Mouse (Mus musculus): Measurements from ENCODE around the gene F11. TPM values are rescaled to one million over a fixed set of nuclear protein-coding genes. Genes with fewer than 3 reads are reported as not detected.

F11 gene
- polyA plus RNA-seq, 1 experiment: not detected

DNA sequence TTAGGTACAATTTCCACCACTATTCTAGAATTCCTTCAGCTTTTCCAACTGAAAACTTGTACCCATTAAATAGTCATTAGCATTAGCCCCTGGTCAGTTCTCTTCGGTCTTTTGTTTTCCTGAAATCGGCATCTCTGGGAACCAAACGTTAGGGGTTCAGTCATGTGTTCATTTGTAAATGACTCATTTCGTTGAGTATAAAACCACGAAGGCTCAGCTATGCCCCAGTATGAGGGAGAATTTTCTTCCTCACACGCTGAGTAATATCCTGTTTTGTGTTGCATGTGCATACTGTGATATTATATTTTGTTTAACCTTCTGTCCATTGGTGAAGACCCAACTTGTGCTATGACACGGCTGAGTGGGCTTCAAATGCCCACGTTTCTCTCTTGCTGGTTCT lies 3.4 kb downstream of the F11 start:
- H3K27me3 ChIP-seq (ENCODE audit: control insufficient read depth, insufficient read depth, low read length, poor library complexity, severe bottlenecking): no peaks in the 10 kb centered on the region; the same call in 1 of the 2 replicates
- TF ChIP-seq POLR2A (IDR thresholded peaks at IDR 0.05; ENCODE audit: insufficient read depth, low read length): no peak
- no peak for TF ChIP-seq CTCF (IDR thresholded peaks at IDR 0.05; ENCODE audit: low read depth, low read length)
- TF ChIP-seq EP300 (IDR thresholded peaks at IDR 0.05; ENCODE audit: insufficient read depth, low read depth, low read length): no peak

DNA sequence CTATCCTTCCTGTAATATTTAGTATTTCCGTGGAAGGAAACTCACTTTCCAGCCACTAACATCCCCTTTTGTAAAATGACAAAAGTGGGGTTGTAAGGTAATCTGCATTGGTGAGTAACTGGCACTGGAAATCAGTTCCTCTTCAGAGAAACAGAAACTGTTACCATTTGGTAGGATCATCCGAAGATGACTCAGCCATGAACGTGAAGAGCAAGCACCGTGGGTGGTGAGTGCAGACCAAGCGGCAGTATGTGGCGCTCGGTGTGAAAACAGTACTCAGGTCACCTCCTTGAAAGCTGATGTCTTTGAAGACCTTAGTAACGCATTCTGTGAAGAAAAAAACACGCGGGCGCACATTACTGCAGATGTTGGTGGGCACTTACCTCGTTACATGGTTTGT lies 6.8 kb downstream of the F11 start:
- Histone ChIP-seq H3K27ac (ENCODE audit: insufficient read depth, low read length) (no peak overlapping the region), H3K27me3 (ENCODE audit: control insufficient read depth, insufficient read depth, low read length, poor library complexity, severe bottlenecking) (no peaks in the 10 kb centered on the region; the same call in 1 of the 2 replicates), H3K4me3 (ENCODE audit: low read depth, low read length) (no peak overlapping the region), H3K9ac (ENCODE audit: low read depth, poor library complexity, severe bottlenecking) (no peak overlapping the region), H3K9me3 (replicated peaks; ENCODE audit: control insufficient read depth, insufficient read depth, low read length, poor library complexity, severe bottlenecking) (no peaks in the 10 kb centered on the region), H3K4me1 (ENCODE audit: control insufficient read depth, insufficient read depth, low read length) (no peaks in the 10 kb centered on the region), H3K36me3 (ENCODE audit: control insufficient read depth, insufficient read depth, low read length, poor library complexity, severe bottlenecking) (no peaks in the 10 kb centered on the region)
- TF ChIP-seq POLR2A (IDR thresholded peaks at IDR 0.05; ENCODE audit: insufficient read depth, low read length) (no peak), CTCF (IDR thresholded peaks at IDR 0.05; ENCODE audit: low read depth, low read length) (no peak)

More for the DNA sequence above, 3.4 kb downstream of the F11 start:
- Histone ChIP-seq H3K9me3 (replicated peaks; ENCODE audit: control insufficient read depth, insufficient read depth, low read length, poor library complexity, severe bottlenecking) (no peaks in the 10 kb centered on the region), H3K4me1 (ENCODE audit: control insufficient read depth, insufficient read depth, low read length) (no peaks in the 10 kb centered on the region), H3K36me3 (ENCODE audit: control insufficient read depth, insufficient read depth, low read length, poor library complexity, severe bottlenecking) (no peaks in the 10 kb centered on the region), H3K9ac (ENCODE audit: low read depth, poor library complexity, severe bottlenecking) (no peak overlapping the region), H3K27ac (ENCODE audit: insufficient read depth, low read length) (no peak overlapping the region), H3K4me3 (ENCODE audit: low read depth, low read length) (no peak overlapping the region)

DNA sequence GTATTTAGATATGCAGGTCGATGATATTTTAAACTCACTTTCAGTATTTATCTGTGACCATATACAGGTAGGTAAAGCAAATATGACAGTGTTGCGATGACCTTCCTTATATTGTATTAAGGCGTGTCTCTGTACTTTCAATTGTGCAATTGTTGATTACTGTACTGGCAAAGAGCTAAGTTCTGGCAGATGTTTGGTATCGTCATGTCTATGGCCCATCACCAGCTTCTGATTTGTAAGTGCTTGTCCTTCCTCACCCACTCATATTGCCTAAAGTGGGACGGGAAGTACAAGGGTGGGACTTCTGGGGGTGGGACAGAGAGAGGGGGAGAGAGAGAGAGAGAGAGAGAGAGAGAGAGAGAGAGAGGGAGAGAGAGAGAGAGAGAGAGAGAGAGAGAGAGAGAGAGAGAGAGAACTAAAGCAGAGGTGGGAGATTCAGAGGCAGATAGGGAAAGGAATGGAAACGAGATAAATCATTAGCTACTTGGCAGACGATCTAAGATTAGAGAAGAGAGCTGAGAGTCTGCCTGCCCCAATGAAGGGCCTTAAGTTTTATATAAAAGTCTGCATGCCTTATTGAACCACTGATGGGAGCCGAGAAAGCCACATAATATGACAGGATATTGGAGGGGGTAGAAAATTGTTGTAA lies 7.5 kb downstream of the F11 start:
- TF ChIP-seq CTCF (IDR thresholded peaks at IDR 0.05; ENCODE audit: low read depth, low read length): no peak
- TF ChIP-seq POLR2A (IDR thresholded peaks at IDR 0.05; ENCODE audit: insufficient read depth, low read length): no peak
- TF ChIP-seq EP300 (IDR thresholded peaks at IDR 0.05; ENCODE audit: insufficient read depth, low read depth, low read length): no peak
- no peak overlapping the region for H3K27ac ChIP-seq (ENCODE audit: insufficient read depth, low read length)
- H3K27me3 ChIP-seq (ENCODE audit: control insufficient read depth, insufficient read depth, low read length, poor library complexity, severe bottlenecking): no peaks in the 10 kb centered on the region; the same call in 1 of the 2 replicates
- no peak overlapping the region for H3K9ac ChIP-seq (ENCODE audit: low read depth, poor library complexity, severe bottlenecking)
- no peaks in the 10 kb centered on the region for H3K9me3 ChIP-seq (replicated peaks; ENCODE audit: control insufficient read depth, insufficient read depth, low read length, poor library complexity, severe bottlenecking)
- H3K36me3 ChIP-seq (ENCODE audit: control insufficient read depth, insufficient read depth, low read length, poor library complexity, severe bottlenecking): no peaks in the 10 kb centered on the region
- H3K4me3 ChIP-seq (ENCODE audit: low read depth, low read length): no peak overlapping the region
- peaks cover 2% of the 10 kb centered on the region for H3K4me1 ChIP-seq (ENCODE audit: control insufficient read depth, insufficient read depth, low read length)

DNA sequence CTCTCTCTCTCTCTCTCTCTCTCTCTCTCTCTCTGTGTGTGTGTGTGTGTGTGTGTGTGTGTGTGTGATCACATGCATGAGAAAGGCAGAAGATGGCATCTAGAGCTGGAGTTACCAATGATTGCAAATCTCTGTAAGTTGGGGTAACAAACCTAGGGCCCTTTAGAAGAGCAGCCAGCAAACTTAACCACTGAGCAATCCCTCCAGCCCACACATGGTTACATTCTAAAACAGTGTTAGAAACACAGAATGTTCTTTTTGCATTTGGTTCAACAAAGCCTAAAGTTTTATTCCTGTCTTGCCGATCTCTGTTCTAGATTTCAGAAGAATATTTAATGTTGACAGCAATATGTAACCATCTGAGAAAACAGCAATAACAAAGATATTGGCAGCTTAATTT lies 8.2 kb downstream of the F11 start:
- peaks cover 2% of the 10 kb centered on the region for H3K4me1 ChIP-seq (ENCODE audit: control insufficient read depth, insufficient read depth, low read length)
- no peaks in the 10 kb centered on the region for H3K9me3 ChIP-seq (replicated peaks; ENCODE audit: control insufficient read depth, insufficient read depth, low read length, poor library complexity, severe bottlenecking)
- H3K27ac ChIP-seq (ENCODE audit: insufficient read depth, low read length): no peak overlapping the region
- no peak overlapping the region for H3K4me3 ChIP-seq (ENCODE audit: low read depth, low read length)
- H3K36me3 ChIP-seq (ENCODE audit: control insufficient read depth, insufficient read depth, low read length, poor library complexity, severe bottlenecking): no peaks in the 10 kb centered on the region
- TF ChIP-seq POLR2A (IDR thresholded peaks at IDR 0.05; ENCODE audit: insufficient read depth, low read length): no peak
- TF ChIP-seq CTCF (IDR thresholded peaks at IDR 0.05; ENCODE audit: low read depth, low read length): no peak
- TF ChIP-seq EP300 (IDR thresholded peaks at IDR 0.05; ENCODE audit: insufficient read depth, low read depth, low read length): no peak
- H3K9ac ChIP-seq (ENCODE audit: low read depth, poor library complexity, severe bottlenecking): no peak overlapping the region
- no peaks in the 10 kb centered on the region; the same call in 1 of the 2 replicates for H3K27me3 ChIP-seq (ENCODE audit: control insufficient read depth, insufficient read depth, low read length, poor library complexity, severe bottlenecking)

DNA sequence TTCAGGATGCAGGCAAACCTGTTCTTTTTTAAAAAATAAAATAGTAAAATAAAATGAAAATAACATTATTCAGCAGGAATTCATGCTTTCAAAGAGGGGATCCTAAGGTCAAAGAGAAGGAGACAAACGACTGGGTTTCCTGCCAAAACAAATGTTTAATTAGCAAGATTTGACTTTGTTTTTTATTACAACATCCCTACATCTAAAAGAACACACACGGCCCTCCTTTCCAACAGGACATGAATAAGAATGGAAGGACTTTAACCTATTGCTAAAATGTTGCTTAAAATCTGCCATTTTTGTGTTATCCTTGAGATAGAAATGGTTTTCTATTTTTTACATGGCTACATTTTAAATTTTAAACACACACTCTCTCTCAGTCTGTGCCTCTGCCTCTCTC lies 8.7 kb downstream of the F11 start:
- H3K36me3 ChIP-seq (ENCODE audit: control insufficient read depth, insufficient read depth, low read length, poor library complexity, severe bottlenecking): no peaks in the 10 kb centered on the region
- TF ChIP-seq EP300 (IDR thresholded peaks at IDR 0.05; ENCODE audit: insufficient read depth, low read depth, low read length) (no peak), CTCF (IDR thresholded peaks at IDR 0.05; ENCODE audit: low read depth, low read length) (no peak)
- H3K27ac ChIP-seq (ENCODE audit: insufficient read depth, low read length): no peak overlapping the region
- H3K4me3 ChIP-seq (ENCODE audit: low read depth, low read length): no peak overlapping the region
- H3K27me3 ChIP-seq (ENCODE audit: control insufficient read depth, insufficient read depth, low read length, poor library complexity, severe bottlenecking): no peaks in the 10 kb centered on the region; the same call in 1 of the 2 replicates
- H3K4me1 ChIP-seq (ENCODE audit: control insufficient read depth, insufficient read depth, low read length): peaks cover 2% of the 10 kb centered on the region
- H3K9me3 ChIP-seq (replicated peaks; ENCODE audit: control insufficient read depth, insufficient read depth, low read length, poor library complexity, severe bottlenecking): no peaks in the 10 kb centered on the region
- H3K9ac ChIP-seq (ENCODE audit: low read depth, poor library complexity, severe bottlenecking): no peak overlapping the region

DNA sequence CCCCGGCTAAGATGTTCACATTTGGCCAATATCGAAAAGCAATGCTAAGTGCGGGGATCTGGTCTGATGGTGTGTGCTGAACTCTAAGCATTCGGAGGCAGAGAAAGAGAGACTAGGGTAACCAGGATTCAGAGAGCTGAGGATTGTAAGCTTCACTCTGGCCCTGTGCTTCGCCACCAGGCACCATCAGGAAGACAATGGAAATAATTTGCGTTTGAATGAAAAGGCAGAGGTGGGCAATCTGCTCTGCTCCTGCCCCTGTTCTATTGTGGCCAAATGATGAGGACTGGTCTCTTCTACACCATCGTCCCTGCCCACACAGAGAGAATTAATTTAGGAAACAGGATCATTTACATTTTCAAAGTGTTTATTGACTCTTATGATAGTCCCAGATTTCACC lies 15.5 kb downstream of the F11 start:
- Histone ChIP-seq H3K27me3 (ENCODE audit: control insufficient read depth, insufficient read depth, low read length, poor library complexity, severe bottlenecking) (no peaks in the 10 kb centered on the region), H3K36me3 (ENCODE audit: control insufficient read depth, insufficient read depth, low read length, poor library complexity, severe bottlenecking) (no peaks in the 10 kb centered on the region), H3K4me1 (ENCODE audit: control insufficient read depth, insufficient read depth, low read length) (peaks cover 6% of the 10 kb centered on the region), H3K27ac (ENCODE audit: insufficient read depth, low read length) (no peak overlapping the region), H3K4me3 (ENCODE audit: low read depth, low read length) (no peak overlapping the region), H3K9ac (ENCODE audit: low read depth, poor library complexity, severe bottlenecking) (no peak overlapping the region), H3K9me3 (replicated peaks; ENCODE audit: control insufficient read depth, insufficient read depth, low read length, poor library complexity, severe bottlenecking) (no peaks in the 10 kb centered on the region)
- TF ChIP-seq EP300 (IDR thresholded peaks at IDR 0.05; ENCODE audit: insufficient read depth, low read depth, low read length) (peak; percentile 68; the same call in 1 of the 2 replicates), POLR2A (IDR thresholded peaks at IDR 0.05; ENCODE audit: insufficient read depth, low read length) (no peak)
